Mouse (Mus musculus): ENCODE measurements around the gene Nedd4.
A peak's percentile ranks its signal among the peaks of the same experiment; 100 is the strongest.
"Not testable (repeated sequence)": the region's sequence is repeated elsewhere in the genome, so short reads cannot be mapped to it uniquely, and the experiment has no call there.

The Nedd4 gene

DNA sequence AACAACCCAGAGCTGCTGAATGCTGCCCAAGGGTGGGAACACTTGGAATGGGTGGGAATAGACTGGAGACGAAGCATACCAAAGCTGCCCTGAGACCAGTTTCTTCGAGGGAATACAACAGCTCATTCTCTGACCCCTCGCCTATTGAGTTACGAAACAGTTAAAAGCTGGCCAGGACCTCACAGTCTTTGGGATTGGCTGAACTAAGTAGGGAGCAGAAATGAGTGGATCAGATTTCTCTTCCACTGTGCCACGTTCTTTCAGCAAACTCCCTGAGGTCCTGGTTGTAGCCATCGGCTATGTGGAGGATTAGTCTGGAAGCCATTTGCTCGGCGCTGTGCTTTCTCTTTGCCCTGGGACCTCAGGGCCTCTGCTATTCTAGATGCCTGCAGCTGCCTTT, 9.2 kb upstream of the Nedd4 start:
- DNase-seq (ENCODE audit: low spot score in 2 of 2) = no peak

DNA sequence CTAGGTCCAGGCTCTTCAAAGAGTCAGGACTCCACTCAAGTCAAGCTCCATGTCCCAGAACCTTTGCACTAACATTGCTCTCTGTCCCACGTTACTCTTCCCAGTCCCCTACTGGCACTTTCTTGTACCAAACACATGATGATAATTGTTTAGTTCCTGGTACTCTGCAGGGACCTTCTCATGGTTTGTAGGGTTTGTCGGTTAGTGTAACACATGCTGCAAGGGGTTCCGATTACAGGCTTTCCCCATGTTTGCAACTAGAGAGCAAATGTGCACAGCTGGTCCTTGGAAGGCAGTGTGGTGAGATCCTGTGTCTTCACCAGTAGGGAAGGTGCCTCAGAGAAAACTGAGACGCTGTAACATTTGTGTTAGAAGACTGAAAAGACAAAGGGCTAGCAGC, 8.6 kb upstream of the Nedd4 start:
- no peak for DNase-seq (ENCODE audit: low spot score in 2 of 2)

DNA sequence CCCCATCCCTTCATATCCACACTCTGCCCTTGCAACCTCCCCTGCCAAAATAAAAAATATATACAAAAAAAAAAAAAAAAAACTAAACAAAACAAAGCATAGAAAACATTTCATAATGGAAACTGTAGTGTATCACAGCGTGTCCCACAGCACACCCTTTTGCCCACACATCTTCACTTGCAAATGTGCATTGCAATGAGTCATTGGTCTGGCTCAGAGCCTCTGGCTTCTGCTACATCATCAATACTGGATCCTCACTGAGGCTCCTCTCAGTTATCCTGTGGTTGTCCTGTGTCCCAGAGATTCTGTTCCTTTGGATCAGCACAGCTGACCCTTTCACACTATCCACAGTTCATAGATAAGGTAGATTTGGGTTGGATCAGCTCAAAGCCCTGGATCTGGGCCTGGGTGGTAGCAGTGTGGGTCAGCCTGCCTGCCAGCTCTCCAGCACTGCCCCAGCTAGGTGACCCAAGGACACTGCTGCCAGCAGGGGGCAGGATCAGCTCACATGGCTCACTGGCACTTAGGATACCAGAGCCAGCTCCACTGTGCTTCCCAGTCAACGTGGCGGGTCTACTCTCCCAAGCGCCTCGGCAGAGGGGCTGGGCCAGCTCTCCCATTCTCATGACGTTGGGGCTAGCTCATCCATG, 7.4 kb upstream of the Nedd4 start:
- DNase-seq (ENCODE audit: low spot score in 2 of 2) = peak; percentile 46 to 60

DNA sequence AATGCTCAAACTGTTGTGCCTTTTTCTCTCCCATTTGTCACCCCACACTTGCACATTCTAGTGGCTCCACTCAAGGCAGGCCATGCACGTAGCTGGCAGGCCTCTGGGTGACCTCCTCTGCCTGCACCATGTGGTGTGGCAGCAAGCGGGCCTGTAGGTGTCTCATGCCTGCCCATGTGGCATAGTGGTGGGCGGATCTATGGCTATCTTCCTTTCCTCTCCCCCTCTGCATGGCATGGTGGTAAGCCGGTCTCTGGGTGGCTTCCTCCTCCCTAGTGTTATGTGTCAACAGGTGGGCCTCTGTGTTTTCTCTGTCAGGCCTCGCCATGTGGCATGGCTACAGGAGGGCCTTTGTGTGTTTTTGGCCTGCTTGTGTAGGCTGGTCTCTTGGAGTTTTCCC, 6.5 kb upstream of the Nedd4 start:
- DNase-seq (ENCODE audit: low spot score in 2 of 2) = no peak

DNA sequence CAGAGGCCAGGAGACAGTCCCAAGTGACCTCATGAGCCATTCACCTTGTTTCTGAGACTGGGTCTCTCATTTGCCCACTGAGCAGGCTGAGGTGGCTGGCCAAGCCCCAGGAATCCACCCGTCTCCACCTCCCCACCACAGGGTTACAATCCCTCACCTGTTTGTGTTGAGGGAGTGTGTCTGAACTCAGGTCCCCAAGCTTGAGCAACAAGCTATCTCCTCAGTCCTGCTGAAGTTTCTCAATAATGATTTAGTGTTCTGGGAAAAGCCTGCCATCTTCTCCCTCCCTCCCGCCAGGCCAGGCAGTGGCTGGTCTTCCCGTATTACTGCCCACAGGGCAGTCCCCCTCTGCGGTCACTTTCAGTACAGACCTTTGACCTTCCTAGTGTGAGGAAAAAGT, 5.7 kb upstream of the Nedd4 start:
- no peak for DNase-seq (ENCODE audit: low spot score in 2 of 2)

DNA sequence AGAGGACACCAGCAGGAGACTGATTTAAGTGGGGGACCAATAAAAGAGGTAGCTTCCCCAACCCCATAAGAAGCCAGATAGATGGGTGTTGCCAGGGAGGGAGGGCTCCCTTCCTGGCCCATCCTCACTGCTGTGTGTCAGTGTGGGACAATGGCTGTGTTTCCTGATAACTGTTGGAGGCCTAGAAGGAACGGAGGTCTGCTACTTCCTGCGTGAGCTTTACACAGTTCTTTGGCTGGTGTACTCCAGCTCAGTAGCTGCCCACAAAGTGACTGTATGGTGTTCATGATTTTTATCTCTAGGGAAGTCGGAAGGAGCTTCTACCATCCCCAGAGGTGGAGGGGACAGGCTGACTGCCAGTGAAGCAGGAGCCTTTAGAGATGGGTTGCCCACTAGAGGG, 5.2 kb upstream of the Nedd4 start:
- no peak for DNase-seq (ENCODE audit: low spot score in 2 of 2)

DNA sequence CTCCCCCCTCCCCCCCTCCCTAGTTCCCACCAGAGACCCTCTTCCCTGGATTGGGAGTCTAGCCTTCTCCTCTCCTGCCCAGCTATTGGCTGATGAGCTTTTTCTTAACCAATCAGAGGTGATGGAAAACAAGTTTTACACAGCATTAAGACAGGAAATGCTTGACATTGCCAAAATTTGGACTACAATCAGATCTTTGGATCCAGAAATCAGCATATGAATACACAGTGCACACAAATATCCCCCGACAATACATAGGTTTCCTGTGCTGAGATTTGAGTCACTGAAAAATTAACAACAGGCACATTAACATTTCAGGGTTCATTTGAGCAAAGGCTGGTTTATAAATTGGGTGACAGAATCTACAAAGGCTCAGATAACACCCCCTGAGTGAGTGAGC, 4.5 kb upstream of the Nedd4 start:
- no peak for DNase-seq (ENCODE audit: low spot score in 2 of 2)

DNA sequence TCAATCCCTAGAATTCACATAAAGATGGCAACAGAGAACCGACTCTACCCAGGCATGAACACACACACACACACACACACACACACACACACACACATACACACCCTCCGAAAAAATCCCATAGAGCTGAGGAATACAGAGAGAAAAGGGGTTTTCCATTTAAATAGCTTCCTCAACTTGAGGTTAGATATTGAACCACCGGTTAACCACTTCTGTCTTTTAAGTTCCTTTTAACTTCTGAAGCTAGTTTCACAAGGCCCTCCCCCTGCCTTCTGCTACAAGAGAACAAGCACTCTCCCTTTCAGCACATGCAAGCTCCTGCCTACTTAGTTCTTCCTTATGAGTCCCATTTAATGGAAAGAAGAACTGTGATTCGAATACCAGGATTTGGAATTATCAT, 2.0 kb upstream of the Nedd4 start:
- peak in 1 of 2 experiments; percentile 36 for DNase-seq (ENCODE audit: low spot score in 2 of 2)

DNA sequence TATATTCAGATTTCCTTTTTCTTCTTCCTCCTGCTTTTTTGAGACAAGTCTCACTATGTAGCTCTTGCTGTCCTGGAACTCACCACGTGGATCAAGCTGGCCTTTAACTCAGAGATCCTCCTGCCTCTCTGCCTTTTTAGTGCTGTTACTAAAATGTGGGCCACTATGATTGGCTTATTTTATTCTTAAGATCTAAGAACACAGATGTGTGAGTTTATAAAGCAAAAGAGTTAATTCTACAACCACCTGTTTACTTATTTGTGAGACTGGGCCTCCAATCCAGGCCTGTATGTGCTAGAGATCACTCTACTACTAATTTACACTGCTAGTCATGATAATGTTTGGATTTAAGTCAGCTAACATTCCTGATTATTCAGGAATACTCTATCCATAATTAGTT, 1.2 kb upstream of the Nedd4 start:
- no peak for DNase-seq (ENCODE audit: low spot score in 2 of 2)

DNA sequence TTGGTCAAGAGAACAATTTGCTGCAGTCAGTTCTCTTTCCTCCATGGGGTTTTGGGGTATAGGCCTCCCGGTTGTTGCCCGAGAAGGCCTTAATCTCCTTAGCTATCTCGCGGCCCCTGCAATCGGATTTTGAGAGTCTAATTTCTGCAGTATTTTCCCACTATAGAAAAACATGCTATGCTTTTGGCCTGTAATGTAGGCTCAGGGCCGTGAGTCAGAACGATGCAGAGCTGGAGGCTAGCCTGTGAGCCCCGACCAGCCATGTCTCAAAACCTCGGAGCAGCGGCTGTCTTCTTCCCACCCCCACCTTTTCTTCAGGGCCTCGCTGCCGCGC, 618 bp upstream of the Nedd4 start:
- no peak for DNase-seq (ENCODE audit: low spot score in 2 of 2)

DNA sequence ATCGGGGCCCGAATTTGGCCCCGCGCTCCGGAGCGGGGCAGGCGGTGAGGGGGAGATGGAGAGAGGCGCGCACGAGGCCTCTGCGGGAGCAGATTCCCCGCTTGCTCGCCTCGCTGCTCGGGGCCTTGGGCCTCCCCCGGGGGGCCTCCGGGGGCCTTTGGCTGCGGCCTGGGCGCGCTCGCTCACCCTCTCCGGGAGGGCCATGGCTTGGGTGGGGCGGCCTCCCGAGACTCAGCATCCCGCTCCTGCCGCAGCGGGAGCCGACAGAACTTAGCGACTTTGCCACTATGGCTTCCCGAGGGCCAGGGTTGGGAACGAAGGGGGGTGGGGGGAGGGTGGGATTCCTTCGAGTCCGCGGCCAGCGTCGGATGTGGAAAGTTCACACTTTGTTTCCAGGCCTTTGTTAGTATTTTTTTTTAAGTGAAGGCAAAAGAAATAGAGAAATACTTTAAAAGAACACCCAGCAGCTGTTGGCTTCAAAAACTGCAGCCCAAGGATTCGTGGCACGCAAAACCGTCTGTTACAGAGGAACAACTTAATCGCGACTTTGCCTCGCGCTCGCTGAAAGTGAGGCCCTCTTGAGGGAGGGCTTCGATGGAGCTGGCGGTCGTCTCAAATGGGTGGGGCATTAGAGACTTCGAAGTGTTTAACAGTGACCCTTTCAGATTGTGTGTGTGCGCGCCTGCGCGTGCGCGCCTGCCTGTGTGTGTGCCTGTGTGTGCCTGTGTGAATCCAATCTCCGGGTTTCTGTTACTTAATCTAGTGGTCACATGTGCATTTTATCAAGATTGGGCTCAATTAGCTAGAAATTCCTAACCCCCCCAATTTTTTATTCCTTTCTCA, 766 bp downstream of the Nedd4 start:
- DNase-seq (ENCODE audit: low spot score in 2 of 2) = peak; percentile 21 to 44

DNA sequence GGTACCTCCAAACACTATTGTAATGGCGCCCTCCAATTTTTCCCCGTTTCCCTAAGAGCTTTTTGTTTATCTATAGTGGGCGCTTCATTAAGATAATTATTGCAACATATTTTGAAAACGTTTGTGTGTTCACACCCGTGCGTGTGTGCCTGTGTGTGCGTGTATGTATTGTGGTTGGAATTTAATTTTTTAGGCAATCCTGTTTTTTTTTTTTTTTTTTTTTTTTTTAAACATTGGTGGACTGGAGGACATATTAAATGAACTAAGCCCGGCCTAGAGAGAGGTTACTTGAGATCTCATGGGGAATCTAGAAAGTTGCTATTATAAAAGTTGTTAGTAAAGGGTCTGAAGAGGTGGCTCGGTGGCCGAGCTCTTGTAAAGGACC, 1.4 kb downstream of the Nedd4 start:
- DNase-seq (ENCODE audit: low spot score in 2 of 2) = no peak

DNA sequence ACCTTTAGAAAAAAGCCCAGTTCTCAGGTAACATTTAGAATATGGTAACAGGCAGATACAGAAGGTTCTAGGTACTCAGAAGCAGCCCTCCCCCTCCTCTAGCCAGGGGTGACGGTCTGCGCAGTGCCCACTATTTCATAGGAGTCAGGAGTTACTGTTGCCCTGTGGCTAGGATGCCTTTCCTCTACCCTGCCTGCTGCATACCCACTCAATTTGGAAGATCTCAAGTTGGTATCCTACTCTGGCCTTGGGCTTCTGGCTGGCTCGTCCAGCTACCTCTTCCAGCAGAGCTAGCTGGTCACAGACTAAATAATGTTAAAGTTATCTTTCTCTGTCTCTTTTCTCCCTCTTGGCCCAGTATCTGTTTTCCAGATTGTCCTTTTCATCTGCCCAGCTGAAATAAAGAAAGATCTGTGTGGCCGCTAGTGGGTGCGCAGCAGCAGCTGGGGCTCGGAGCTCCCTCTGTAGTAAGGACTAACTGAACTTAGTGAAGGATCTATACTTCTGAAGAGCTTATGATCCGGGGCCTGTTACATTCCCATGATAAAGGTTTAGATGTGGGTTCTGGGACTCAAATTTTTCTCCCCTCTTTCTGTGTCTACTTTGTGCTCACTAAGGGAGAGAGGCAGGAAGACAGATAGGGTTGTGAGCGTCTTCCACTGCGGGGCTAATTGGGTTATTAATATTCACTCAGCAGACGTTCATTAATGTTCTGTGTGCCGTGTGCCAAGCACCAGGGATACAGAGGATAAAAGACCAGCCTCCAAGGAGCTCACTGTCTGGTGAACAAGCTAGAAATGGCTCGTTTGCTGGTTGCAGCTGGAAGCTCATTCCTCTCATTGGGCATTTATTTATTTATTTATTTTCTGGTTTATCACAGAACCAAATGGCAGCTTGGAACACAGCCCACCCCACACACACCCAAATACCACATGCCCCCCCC, 2.5 kb downstream of the Nedd4 start:
- DNase-seq (ENCODE audit: low spot score in 2 of 2) = no peak

DNA sequence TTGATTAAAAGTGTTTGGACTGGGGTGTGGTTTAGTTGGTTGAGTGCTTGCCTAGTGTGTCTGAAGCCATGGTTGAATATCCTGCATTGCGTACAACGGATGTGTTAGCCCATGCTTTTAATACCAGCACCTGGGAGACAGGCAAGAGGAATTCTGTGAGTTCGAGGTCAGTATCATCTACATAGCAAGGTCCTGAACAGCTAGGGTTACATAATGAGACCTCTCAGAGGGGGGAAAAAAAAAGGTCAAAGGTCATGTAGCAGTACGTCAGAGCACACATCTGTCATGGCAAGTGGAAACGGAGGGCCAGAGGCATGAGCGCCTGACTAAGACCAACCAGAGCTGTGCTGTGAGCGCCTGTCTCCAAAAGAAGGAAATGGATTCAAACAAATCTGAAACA, 3.4 kb downstream of the Nedd4 start:
- no peak for DNase-seq (ENCODE audit: low spot score in 2 of 2)

DNA sequence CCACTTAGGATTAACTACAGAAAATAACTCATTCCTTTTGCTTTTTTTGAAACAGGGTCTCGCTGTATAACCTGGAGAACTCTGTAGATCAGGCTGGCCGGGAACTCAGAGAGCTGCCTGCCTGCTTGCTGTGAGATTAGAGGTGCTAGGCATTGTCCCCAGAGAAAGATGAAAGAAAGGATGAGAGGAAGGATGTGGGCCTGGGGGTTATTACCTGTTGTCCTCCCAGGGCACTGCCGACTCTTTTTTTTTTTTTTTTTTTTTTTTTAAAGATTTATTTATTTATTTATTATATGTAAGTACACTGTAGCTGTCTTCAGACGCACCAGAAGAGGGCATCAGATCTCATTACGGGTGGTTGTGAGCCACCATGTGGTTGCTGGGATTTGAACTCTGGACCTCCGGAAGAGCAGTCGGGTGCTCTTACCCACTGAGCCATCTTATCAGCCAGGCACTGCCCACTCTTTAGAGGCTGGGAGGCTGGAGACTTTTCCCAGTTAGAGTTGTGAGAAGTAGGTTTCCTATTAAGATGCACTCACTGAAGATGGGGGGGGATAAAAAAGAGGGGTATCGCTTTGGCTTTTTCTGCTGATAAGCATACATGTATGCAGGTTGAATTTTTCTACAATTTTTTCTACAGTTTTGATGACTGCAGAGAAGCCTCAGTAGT, 4.3 kb downstream of the Nedd4 start:
- not testable (repeated sequence) for DNase-seq (ENCODE audit: low spot score in 2 of 2)

DNA sequence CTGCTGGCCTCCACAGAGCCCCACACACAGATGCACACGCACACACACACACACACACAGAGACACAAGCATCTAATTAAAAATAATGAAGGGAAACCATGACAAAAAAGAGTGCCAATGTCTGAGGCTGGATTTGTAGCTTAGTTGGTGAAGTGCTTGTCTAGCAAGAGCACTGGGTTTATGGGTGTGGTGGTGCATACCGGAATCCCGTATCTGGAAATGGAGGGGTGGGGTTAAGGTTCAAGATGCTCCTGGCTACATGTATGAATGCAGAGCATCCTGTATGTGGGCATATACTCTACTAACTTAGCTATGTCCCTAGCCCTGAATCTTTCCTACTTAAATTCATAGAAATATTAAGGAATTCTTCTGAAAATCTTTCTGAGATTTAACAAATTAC, 5.0 kb downstream of the Nedd4 start:
- no peak for DNase-seq (ENCODE audit: low spot score in 2 of 2)

DNA sequence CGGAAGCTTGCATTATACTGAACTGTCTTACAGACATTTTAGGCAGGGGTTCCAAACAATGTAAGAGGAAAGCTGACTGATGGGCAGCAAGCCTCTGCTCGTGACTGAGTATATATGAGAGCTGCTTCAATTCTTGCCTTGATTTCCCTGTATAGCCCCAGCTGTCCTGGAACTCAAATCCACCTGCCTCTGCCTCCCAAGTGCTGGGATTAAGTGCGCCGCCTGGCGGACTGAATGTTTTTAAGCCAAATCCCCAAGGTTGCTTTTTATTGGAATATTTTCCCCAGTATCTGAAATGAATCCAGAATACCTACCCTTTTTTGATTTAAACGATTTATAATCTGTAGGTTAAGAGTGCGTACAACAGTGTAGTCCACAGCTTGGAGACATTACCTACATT, 7.2 kb downstream of the Nedd4 start:
- no peak for DNase-seq (ENCODE audit: low spot score in 2 of 2)

DNA sequence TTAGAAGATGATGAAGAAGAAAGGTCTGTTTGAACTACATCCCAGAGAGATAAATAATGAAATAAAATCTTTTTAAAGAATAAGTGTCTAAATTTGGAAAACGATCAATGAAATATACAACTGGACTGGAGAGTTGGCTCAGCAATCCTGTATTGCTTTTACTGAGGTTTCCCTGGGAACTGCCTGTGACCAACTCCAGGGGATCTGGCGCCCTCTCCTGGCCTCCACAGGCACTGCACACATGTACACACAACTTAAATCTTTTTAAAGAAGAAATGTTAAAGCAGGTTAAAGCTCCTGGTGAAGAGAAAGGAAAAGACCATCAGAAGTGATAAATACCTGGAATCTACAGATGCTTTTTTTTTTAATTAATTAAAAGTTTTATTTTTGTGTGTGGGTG, 10.2 kb downstream of the Nedd4 start:
- DNase-seq (ENCODE audit: low spot score in 2 of 2) = peak; percentile 63 to 82

DNA sequence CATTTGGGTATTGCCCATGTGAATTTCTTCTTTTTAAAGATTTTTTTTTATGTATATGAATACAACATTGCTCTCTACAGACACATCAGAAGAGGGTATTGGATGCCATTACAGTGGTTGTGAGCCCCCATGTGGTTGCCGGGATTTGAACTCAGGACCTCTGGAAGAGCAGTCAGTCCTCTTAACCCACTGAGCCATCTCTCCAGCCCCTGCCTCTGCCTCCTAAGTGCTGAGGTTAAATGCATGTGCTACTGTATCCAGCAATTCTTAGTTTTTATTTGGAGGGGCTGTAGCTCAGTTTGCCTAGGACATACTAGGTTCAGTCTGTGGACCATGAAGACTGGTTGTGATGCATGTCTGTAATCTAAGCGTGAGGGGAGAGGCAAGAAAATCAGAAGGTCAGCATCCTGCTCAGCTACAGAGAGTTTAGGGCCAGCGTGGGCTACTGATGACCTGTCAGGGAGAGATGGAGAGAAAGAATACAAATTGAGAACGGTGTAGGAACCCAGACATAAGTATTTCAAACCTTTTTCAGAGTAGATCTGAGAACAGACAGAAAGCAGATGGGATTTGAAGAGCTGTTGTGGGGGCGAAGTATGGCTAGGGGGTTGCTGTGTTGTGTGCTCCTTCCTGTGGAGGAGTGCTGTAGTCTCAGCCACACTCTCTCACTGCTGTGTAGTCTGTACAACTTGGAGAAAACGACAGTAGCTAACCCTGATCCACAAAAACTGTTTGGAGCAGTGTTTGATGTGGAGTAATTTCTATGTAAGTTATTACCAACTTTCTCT, 13.0 kb downstream of the Nedd4 start:
- DNase-seq (ENCODE audit: low spot score in 2 of 2) = no peak

DNA sequence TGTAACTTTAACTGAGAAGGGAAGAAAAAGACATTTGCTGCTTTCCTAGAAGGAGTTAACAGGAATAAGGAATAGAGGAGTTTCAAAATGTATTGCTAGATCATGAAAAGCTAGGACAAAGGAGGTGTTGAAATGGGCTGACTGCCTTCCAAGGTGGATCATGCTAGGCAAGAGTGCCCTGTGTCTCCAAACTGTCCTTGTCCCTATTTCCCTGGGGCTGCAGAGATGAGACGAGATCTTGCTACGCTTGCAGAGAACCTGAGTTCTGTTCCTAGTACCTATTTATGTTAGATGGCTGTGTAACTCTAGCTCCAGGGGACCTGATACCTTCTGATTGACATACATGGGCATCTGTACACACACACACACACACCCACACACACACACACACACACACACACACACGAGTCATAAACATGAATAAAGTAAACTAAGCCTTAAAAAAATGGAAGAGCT, 13.6 kb downstream of the Nedd4 start:
- no peak for DNase-seq (ENCODE audit: low spot score in 2 of 2)

DNA sequence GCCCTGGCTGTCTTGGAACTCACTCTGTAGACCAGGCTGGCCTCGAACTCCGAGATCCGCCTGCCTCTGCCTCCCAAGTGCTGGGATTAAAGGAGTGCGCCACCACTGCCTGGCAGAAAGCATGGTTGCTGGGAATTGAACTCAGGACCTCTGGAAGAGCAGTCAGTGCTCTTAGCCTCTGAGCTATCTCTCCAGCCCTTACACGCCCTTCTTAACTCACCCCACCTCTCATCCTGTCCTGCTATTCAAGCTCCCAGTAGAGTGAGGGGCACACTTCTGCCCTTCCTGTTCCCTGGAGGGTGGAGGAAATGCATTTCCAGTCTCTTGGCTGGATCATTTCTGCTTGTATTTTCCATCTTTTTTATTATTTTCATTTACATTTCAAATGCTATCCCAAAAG, 15.5 kb downstream of the Nedd4 start:
- no peak for DNase-seq (ENCODE audit: low spot score in 2 of 2)

Data from spleen, postnatal 14 days (tissue).